Mouse (Mus musculus) heart, embryonic 15.5 days (tissue): ENCODE measurements around the gene Cdk5rap3. TPM values are rescaled to one million over a fixed set of nuclear protein-coding genes. Genes with fewer than 3 reads are reported as not detected.
A peak's percentile ranks its signal among the peaks of the same experiment; 100 is the strongest.

Experiments used
- ATAC-seq: fragments of 200-750 bp; cut with Nextera tagmentation; replicated peaks from 2 replicates; pipeline ENCODE4 v1.8.0; 2017; ENCODE audit warnings: low read depth, moderate TSS enrichment; ENCODE audit not compliant: insufficient number of reproducible peaks, insufficient read depth, low FRiP score
- H3K27ac ChIP-seq: fragments of 300-500 bp; sonication (generic); 2 replicates; pipeline ENCODE4 v1.5.1; 2015; ENCODE audit warnings: mild to moderate bottlenecking, inconsistent platforms
- H3K27me3 ChIP-seq: fragments of 300-500 bp; sonication (generic); 2 replicates; pipeline ENCODE4 v1.6.1; 2015; ENCODE audit warnings: inconsistent platforms
- H3K36me3 ChIP-seq: fragments of 300-500 bp; sonication (generic); 2 replicates; pipeline ENCODE4 v1.6.1; 2015; ENCODE audit warnings: mild to moderate bottlenecking, inconsistent platforms
- H3K4me1 ChIP-seq: fragments of 300-500 bp; sonication (generic); replicated peaks from 2 replicates; pipeline ENCODE4 v1.6.1; 2015; ENCODE audit warnings: inconsistent platforms
- H3K4me2 ChIP-seq: fragments of 300-500 bp; sonication (generic); 2 replicates; pipeline ENCODE4 v1.6.1; 2015; ENCODE audit warnings: inconsistent platforms, mild to moderate bottlenecking, moderate library complexity
- H3K4me3 ChIP-seq: fragments of 300-500 bp; sonication (generic); 2 replicates; pipeline ENCODE4 v1.5.1; 2015; ENCODE audit warnings: mild to moderate bottlenecking, inconsistent platforms
- H3K9ac ChIP-seq: fragments of 300-500 bp; sonication (generic); 2 replicates; pipeline ENCODE4 v1.6.1; 2015; ENCODE audit warnings: mild to moderate bottlenecking, inconsistent platforms
- H3K9me3 ChIP-seq: fragments of 300-500 bp; sonication (generic); replicated peaks from 2 replicates; pipeline ENCODE4 v1.6.1; 2016; ENCODE audit warnings: inconsistent platforms
- WGBS: fragments of 180-500 bp; shearing (Covaris S2); methylation state at CpG from one replicate; pipeline ENCODE4 v1.1.7; 2015; ENCODE audit warnings: mixed read lengths; 5-methylcytosine and 5-hydroxymethylcytosine counted together
- polyA plus RNA-seq: library from polyadenylated mRNA; unstranded; fragments of >200 nt; fragmentation: Nextera tagmentation; extraction: Ambion mirVana; gene quantifications from 2 replicates; pipeline ENCODE4 v1.2.1, GENCODE M21; 2015

The Cdk5rap3 gene
- polyA plus RNA-seq, 1 experiment from 2014 or later: 45.2 TPM

- no peak overlapping the region for H3K4me2 ChIP-seq
- WGBS: 38% methylated on average over 8 of the region's 8 CpGs
These were observed 15.2 kb upstream of the Cdk5rap3 start for GRCm38 (mm10) chr11:96931327-96932062.

GRCm38 (mm10) chr11:96929766-96930331, 13.6 kb upstream of the Cdk5rap3 start:
- H3K4me2 ChIP-seq: no peak overlapping the region
- no peak for ATAC-seq
- H3K27ac ChIP-seq: no peak overlapping the region
- H3K4me3 ChIP-seq: 0 out of 2 replicates have a peak overlapping the region, but pooled peaks have one; percentile 4
- 56% methylated on average over 9 of the region's 9 CpGs for WGBS
- H3K27me3 ChIP-seq: peaks cover 30% of the 10 kb centered on the region
- no peaks in the 10 kb centered on the region for H3K36me3 ChIP-seq
- H3K4me1 ChIP-seq: peaks cover 16% of the 10 kb centered on the region
- no peak overlapping the region for H3K9ac ChIP-seq
- H3K9me3 ChIP-seq: no peaks in the 10 kb centered on the region

More at GRCm38 (mm10) chr11:96931327-96932062, 15.2 kb upstream of the Cdk5rap3 start:
- Histone ChIP-seq H3K9me3 (no peaks in the 10 kb centered on the region), H3K27me3 (peaks cover 30% of the 10 kb centered on the region), H3K9ac (no peak overlapping the region), H3K4me3 (no peak overlapping the region), H3K36me3 (no peaks in the 10 kb centered on the region), H3K4me1 (peaks cover 16% of the 10 kb centered on the region), H3K27ac (no peak overlapping the region)
- ATAC-seq: no peak

- Histone ChIP-seq H3K27me3 (peaks cover 30% of the 10 kb centered on the region), H3K4me2 (no peak overlapping the region), H3K9me3 (no peaks in the 10 kb centered on the region), H3K27ac (no peak overlapping the region), H3K4me3 (0 out of 2 replicates have a peak overlapping the region, but pooled peaks have one; percentile 4), H3K4me1 (peaks cover 12% of the 10 kb centered on the region), H3K9ac (no peak overlapping the region), H3K36me3 (no peaks in the 10 kb centered on the region)
- ATAC-seq: peak; percentile 8; the same call in 1 of the 2 replicates
- WGBS: 16% methylated on average over 13 of the region's 13 CpGs
These were observed 12.9 kb upstream of the Cdk5rap3 start for GRCm38 (mm10) chr11:96929096-96929765.

GRCm38 (mm10) chr11:96928691-96929090, 12.4 kb upstream of the Cdk5rap3 start:
- Histone ChIP-seq H3K27me3 (peaks cover 30% of the 10 kb centered on the region), H3K4me1 (peaks cover 11% of the 10 kb centered on the region), H3K4me2 (no peak overlapping the region), H3K9me3 (no peaks in the 10 kb centered on the region), H3K27ac (no peak overlapping the region), H3K9ac (no peak overlapping the region), H3K4me3 (no peak overlapping the region), H3K36me3 (no peaks in the 10 kb centered on the region)
- no peak for ATAC-seq
- WGBS: 14% methylated on average over 5 of the region's 5 CpGs

- peaks cover 9% of the 10 kb centered on the region for H3K4me1 ChIP-seq
- no peak for ATAC-seq
- no peaks in the 10 kb centered on the region for H3K9me3 ChIP-seq
- H3K36me3 ChIP-seq: no peaks in the 10 kb centered on the region
- no peak within 1 kb of the TSS for H3K27ac ChIP-seq
- H3K27me3 ChIP-seq: peaks cover 30% of the 10 kb centered on the region
- no peak within 1 kb of the TSS for H3K4me2 ChIP-seq
- WGBS: 58% methylated on average over 2 of the region's 2 CpGs
- no peak within 1 kb of the TSS for H3K9ac ChIP-seq
- no peak within 1 kb of the TSS for H3K4me3 ChIP-seq
These were observed 11.8 kb upstream of the Cdk5rap3 start, which contains the start of gene Prr15l for GRCm38 (mm10) chr11:96928088-96928487. Gene Prr15l (plus strand): TSS chr11:96928104.

- no peaks in the 10 kb centered on the region for H3K36me3 ChIP-seq
- WGBS: 69% methylated on average over 5 of the region's 5 CpGs
- H3K27me3 ChIP-seq: peaks cover 30% of the 10 kb centered on the region
- H3K27ac ChIP-seq: no peak overlapping the region
- H3K4me1 ChIP-seq: peaks cover 6% of the 10 kb centered on the region
- no peak for ATAC-seq
- no peak overlapping the region for H3K4me2 ChIP-seq
- no peak overlapping the region for H3K4me3 ChIP-seq
- no peak overlapping the region for H3K9ac ChIP-seq
- H3K9me3 ChIP-seq: no peaks in the 10 kb centered on the region
These were observed 10.3 kb upstream of the Cdk5rap3 start for GRCm38 (mm10) chr11:96926587-96926986.

GRCm38 (mm10) chr11:96925469-96926148, 9.3 kb upstream of the Cdk5rap3 start:
- Histone ChIP-seq H3K4me2 (no peak overlapping the region), H3K4me1 (0 out of 2 replicates have a peak, but pooled peaks cover 4% of the 10 kb centered on the region), H3K27me3 (peaks cover 27% of the 10 kb centered on the region), H3K36me3 (no peaks in the 10 kb centered on the region), H3K4me3 (no peak overlapping the region), H3K9ac (no peak overlapping the region), H3K9me3 (no peaks in the 10 kb centered on the region), H3K27ac (no peak overlapping the region)
- ATAC-seq: no peak
- 84% methylated on average over 12 of the region's 12 CpGs for WGBS

GRCm38 (mm10) chr11:96924861-96925260, 8.6 kb upstream of the Cdk5rap3 start:
- ATAC-seq: no peak
- H3K4me3 ChIP-seq: no peak overlapping the region
- H3K9me3 ChIP-seq: no peaks in the 10 kb centered on the region
- no peak overlapping the region for H3K9ac ChIP-seq
- peaks cover 24% of the 10 kb centered on the region for H3K27me3 ChIP-seq
- WGBS: 72% methylated on average over 11 of the region's 11 CpGs
- H3K36me3 ChIP-seq: no peaks in the 10 kb centered on the region
- H3K27ac ChIP-seq: no peak overlapping the region
- no peak overlapping the region for H3K4me2 ChIP-seq
- H3K4me1 ChIP-seq: 0 out of 2 replicates have a peak, but pooled peaks cover 4% of the 10 kb centered on the region

GRCm38 (mm10) chr11:96919003-96919402, 2.7 kb upstream of the Cdk5rap3 start:
- Histone ChIP-seq H3K9ac (no peak overlapping the region), H3K36me3 (no peaks in the 10 kb centered on the region), H3K9me3 (no peaks in the 10 kb centered on the region), H3K27me3 (no peaks in the 10 kb centered on the region), H3K4me3 (no peak overlapping the region), H3K4me2 (no peak overlapping the region), H3K27ac (no peak overlapping the region), H3K4me1 (peaks cover 13% of the 10 kb centered on the region)
- ATAC-seq: no peak
- WGBS: 42% methylated on average over 6 of the region's 6 CpGs

- no peaks in the 10 kb centered on the region for H3K9me3 ChIP-seq
- ATAC-seq: no peak
- WGBS: 80% methylated on average over 6 of the region's 6 CpGs
- H3K4me2 ChIP-seq: 0 out of 2 replicates have a peak overlapping the region, but pooled peaks have one; percentile 68
- no peak overlapping the region for H3K4me3 ChIP-seq
- no peak overlapping the region for H3K9ac ChIP-seq
- no peaks in the 10 kb centered on the region for H3K27me3 ChIP-seq
- H3K4me1 ChIP-seq: peaks cover 13% of the 10 kb centered on the region
- H3K36me3 ChIP-seq: no peaks in the 10 kb centered on the region
- no peak overlapping the region for H3K27ac ChIP-seq
These were observed 1.1 kb upstream of the Cdk5rap3 start for GRCm38 (mm10) chr11:96917415-96917814.

- peak overlapping the region; percentile 68 for H3K4me2 ChIP-seq
- 29% methylated on average over 13 of the region's 13 CpGs for WGBS
- H3K36me3 ChIP-seq: no peaks in the 10 kb centered on the region
- H3K9me3 ChIP-seq: no peaks in the 10 kb centered on the region
- peaks cover 13% of the 10 kb centered on the region for H3K4me1 ChIP-seq
- H3K4me3 ChIP-seq: peak overlapping the region; percentile 63
- no peaks in the 10 kb centered on the region for H3K27me3 ChIP-seq
- peak overlapping the region; percentile 46 for H3K9ac ChIP-seq
- 0 out of 2 replicates have a peak, but pooled peaks have one; percentile 5 for ATAC-seq
- H3K27ac ChIP-seq: no peak overlapping the region
These were observed 645 bp upstream of the Cdk5rap3 start for GRCm38 (mm10) chr11:96916885-96917396.
